ENCODE assay signal across 9 mouse cellular contexts in genomic region chr8:70898661-70899198, GRCm38 (mm10). TPM values are rescaled to one million over a fixed set of nuclear protein-coding genes. Genes with fewer than 3 reads are reported as not detected.
DNase-seq lines count a peak whose midpoint lies in the region; ATAC-seq and TF ChIP-seq lines count a peak whose summit lies in the region.
"Had no signal": no experiment of that assay in that cellular context is flagged by ENCODE, and none has a peak within 500 bp of the region (broad histone marks: within the 10 kb centered on the region; RNA-seq: fewer than 3 reads in every experiment).

No protein-coding gene starts in this region.

- 49% methylated on average over 2 of the region's 2 CpGs for WGBS in kidney, embryonic 16.5 days
- WGBS in hindbrain, embryonic 11.5 days: 48% methylated on average over 2 of the region's 2 CpGs
- WGBS in midbrain, embryonic 12.5 days: 70% methylated on average over 2 of the region's 2 CpGs

- peak overlapping the region; percentile 90 for H3K9ac ChIP-seq in kidney, embryonic 16.5 days (replicated peaks; ENCODE audit: low read length)
- peak overlapping the region; percentile 93 for H3K9ac ChIP-seq in MEL (ENCODE audit: control insufficient read depth, low read depth, low read length, poor library complexity, severe bottlenecking)
- H3K9ac ChIP-seq in hindbrain, embryonic 11.5 days (ENCODE audit: low read depth, low read length): peak overlapping the region; percentile 75
- peak overlapping the region; percentile 59; the same call in 1 of the 2 replicates for H3K9ac ChIP-seq in midbrain, embryonic 12.5 days (replicated peaks)

- peaks cover 15% of the 10 kb centered on the region for H3K4me1 ChIP-seq in kidney, embryonic 16.5 days (ENCODE audit: insufficient read depth, low read length)
- H3K4me1 ChIP-seq in MEL (ENCODE audit: control insufficient read depth in 1 of 2, insufficient read depth in 2 of 2, low read length in 2 of 2): peaks cover 4 to 11% of the 10 kb centered on the region in 2 experiments; a peak in 3 of 4 replicates
- H3K4me1 ChIP-seq in hindbrain, embryonic 11.5 days (replicated peaks; ENCODE audit: control insufficient read depth, insufficient read depth, low read length): peaks cover 6% of the 10 kb centered on the region; the same call in 1 of the 2 replicates
- peaks cover 14% of the 10 kb centered on the region for H3K4me1 ChIP-seq in midbrain, embryonic 12.5 days

- H3K36me3 ChIP-seq in kidney, embryonic 16.5 days (ENCODE audit: insufficient read depth, low read length): peaks cover 22% of the 10 kb centered on the region
- peaks cover 7 to 17% of the 10 kb centered on the region in 2 experiments; a peak in 3 of 4 replicates for H3K36me3 ChIP-seq in MEL (ENCODE audit: control insufficient read depth in 1 of 2, insufficient read depth in 2 of 2, low read length in 2 of 2)
- H3K36me3 ChIP-seq in hindbrain, embryonic 11.5 days (ENCODE audit: control insufficient read depth, insufficient read depth, low read length): no peaks in the 10 kb centered on the region; the same call in 1 of the 2 replicates
- H3K36me3 ChIP-seq in midbrain, embryonic 12.5 days: peaks cover 21% of the 10 kb centered on the region

- TF ChIP-seq EP300 in MEL (IDR thresholded peaks at IDR 0.05; ENCODE audit: low read depth in 1 of 2, low read length in 2 of 2): no peak

- ATAC-seq in kidney, embryonic 16.5 days (ENCODE audit: low FRiP score, low TSS enrichment): no peak
- no peak for ATAC-seq in hindbrain, embryonic 11.5 days (ENCODE audit: low FRiP score)
- ATAC-seq in midbrain, embryonic 12.5 days (ENCODE audit: low FRiP score, low read depth): no peak
- ATAC-seq in inflammation-experienced regulatory T-cells, adult 6 months: no peak

- no peak for DNase-seq in kidney, adult 9 months
- peak; percentile 62 for DNase-seq in MEL (ENCODE audit: low read depth, low spot score)
- no peak for DNase-seq in hindbrain, embryonic 11.5 days (ENCODE audit: low spot score)
- no peak for DNase-seq in left cerebral cortex, adult 11 months (ENCODE audit: low spot score)
- no peak for DNase-seq in adrenal gland, postnatal 25 days

- no peak for TF ChIP-seq RAD21 in MEL (IDR thresholded peaks at IDR 0.05; ENCODE audit: low read depth, low read length)

- no peaks in the 10 kb centered on the region for H3K27me3 ChIP-seq in kidney, embryonic 16.5 days (ENCODE audit: insufficient read depth, low read length)
- no peaks in the 10 kb centered on the region for H3K27me3 ChIP-seq in MEL (ENCODE audit: control insufficient read depth in 1 of 2, insufficient read depth in 2 of 2, low read length in 2 of 2)
- 0 out of 2 replicates have a peak, but pooled peaks cover 2% of the 10 kb centered on the region for H3K27me3 ChIP-seq in hindbrain, embryonic 11.5 days (ENCODE audit: control insufficient read depth, insufficient read depth, low read length)
- H3K27me3 ChIP-seq in midbrain, embryonic 12.5 days: peaks cover 36% of the 10 kb centered on the region

- peaks cover 19% of the 10 kb centered on the region for H3K79me2 ChIP-seq in MEL (ENCODE audit: control insufficient read depth, insufficient read depth, low read length, poor library complexity)

- TF ChIP-seq POLR2A in MEL (IDR thresholded peaks at IDR 0.05; ENCODE audit: control insufficient read depth in 1 of 2, insufficient read depth in 1 of 2, low read depth in 1 of 2, low read length in 2 of 2, poor library complexity in 1 of 2): no peak

- H3K4me3 ChIP-seq in kidney, embryonic 16.5 days (ENCODE audit: low read length): no peak overlapping the region
- H3K4me3 ChIP-seq in MEL (ENCODE audit: control insufficient read depth in 1 of 2, insufficient read depth in 1 of 2, low read depth in 2 of 2, low read length in 2 of 2): peak overlapping the region; percentile 74 to 85
- H3K4me3 ChIP-seq in hindbrain, embryonic 11.5 days (ENCODE audit: low read depth, low read length): no peak overlapping the region
- 0 out of 2 replicates have a peak overlapping the region, but pooled peaks have one; percentile 88 for H3K4me3 ChIP-seq in midbrain, embryonic 12.5 days

- no peak; a peak in 1 of 6 replicates for TF ChIP-seq CTCF in MEL (IDR thresholded peaks at IDR 0.05 in 2 of 3, conservative IDR thresholded peaks at IDR 0.05 in 1 of 3; ENCODE audit: control insufficient read depth in 1 of 3, insufficient read depth in 1 of 3, low read depth in 2 of 3, low read length in 3 of 3, poor library complexity in 1 of 3, severe bottlenecking in 1 of 3)

- no peak overlapping the region for H3K4me2 ChIP-seq in kidney, embryonic 16.5 days (replicated peaks; ENCODE audit: low read depth, low read length)
- no peak overlapping the region for H3K4me2 ChIP-seq in hindbrain, embryonic 11.5 days (replicated peaks; ENCODE audit: low read depth, low read length)
- no peak overlapping the region for H3K4me2 ChIP-seq in midbrain, embryonic 12.5 days (replicated peaks)

- H3K9me3 ChIP-seq in kidney, embryonic 16.5 days (ENCODE audit: low read length): no peaks in the 10 kb centered on the region
- H3K9me3 ChIP-seq in MEL (replicated peaks; ENCODE audit: insufficient read depth, low read length): no peaks in the 10 kb centered on the region
- H3K9me3 ChIP-seq in hindbrain, embryonic 11.5 days (ENCODE audit: control insufficient read depth, low read length): no peaks in the 10 kb centered on the region
- no peaks in the 10 kb centered on the region for H3K9me3 ChIP-seq in midbrain, embryonic 12.5 days

- no peak overlapping the region for H3K27ac ChIP-seq in kidney, embryonic 16.5 days (ENCODE audit: low read length)
- peak overlapping the region; percentile 62 for H3K27ac ChIP-seq in MEL (ENCODE audit: control insufficient read depth, low read depth, low read length)
- H3K27ac ChIP-seq in hindbrain, embryonic 11.5 days (ENCODE audit: low read depth, low read length): no peak overlapping the region
- H3K27ac ChIP-seq in midbrain, embryonic 12.5 days (replicated peaks): no peak overlapping the region

TF ChIP-seq in MEL, 35 proteins besides CTCF, POLR2A, EP300 and RAD21:
- TF ChIP-seq POLR2AphosphoS5 (IDR thresholded peaks at IDR 0.05; ENCODE audit: borderline replicate concordance, low read depth, low read length): no peak
- TF ChIP-seq ELF1 (IDR thresholded peaks at IDR 0.05; ENCODE audit: low read depth, low read length): peak; percentile 41; the same call in 1 of the 2 replicates

RNA-seq across cellular contexts. Expression of gene Rpl18a, which starts 1.5 kb away (rescaled TPM):
- 4,081 and 4,203 TPM in 2 replicates for polyA plus RNA-seq in kidney, embryonic 16.5 days (2015; fragmentation: Nextera tagmentation; extraction: Ambion mirVana)
- total RNA-seq in MEL (2012; rRNA removed): 4,999 and 5,671 TPM in 2 replicates
- 1,000 to 10,000 TPM in 1 of 2 experiments, not detected in 1; 5,399 TPM for polyA plus RNA-seq in MEL (2012; ENCODE audit: insufficient read depth in 1 of 2, insufficient read length in 2 of 2, low read depth in 1 of 2, low replicate concordance in 2 of 2, missing spikeins in 1 of 2)
- polyA plus RNA-seq in hindbrain, embryonic 11.5 days (2014; fragmentation: Nextera tagmentation; extraction: Ambion mirVana): 3,048 and 3,182 TPM in 2 replicates
- 2,550 and 2,750 TPM in 2 replicates for polyA plus RNA-seq in midbrain, embryonic 12.5 days (2016; fragmentation: Nextera tagmentation; extraction: Ambion mirVana)
- polyA plus RNA-seq in inflammation-experienced regulatory T-cells, adult 6 months (2017; shearing (Covaris generic)): over 10,000 TPM in 2 of 3 experiments, 1,000 to 10,000 TPM in 1; 6,080 to 11,053 (median 10,917) TPM
- total RNA-seq in adrenal gland, postnatal 25 days (2021): 1,315 and 1,410 TPM in 2 replicates

RNA-seq across cellular contexts. Expression of gene Slc5a5, which starts 6.2 kb away (rescaled TPM):
- polyA plus RNA-seq in kidney, embryonic 16.5 days (2015; fragmentation: Nextera tagmentation; extraction: Ambion mirVana): 0.22 and 0.28 TPM in 2 replicates
- 0.12 and 0.13 TPM in 2 replicates for total RNA-seq in MEL (2012; rRNA removed)
- under 1 TPM in 1 of 2 experiments, not detected in 1; 0.36 TPM for polyA plus RNA-seq in MEL (2012; ENCODE audit: insufficient read depth in 1 of 2, insufficient read length in 2 of 2, low read depth in 1 of 2, low replicate concordance in 2 of 2, missing spikeins in 1 of 2)
- 0.47 and 0.71 TPM in 2 replicates for polyA plus RNA-seq in hindbrain, embryonic 11.5 days (2014; fragmentation: Nextera tagmentation; extraction: Ambion mirVana)
- 0.55 and 0.69 TPM in 2 replicates for polyA plus RNA-seq in midbrain, embryonic 12.5 days (2016; fragmentation: Nextera tagmentation; extraction: Ambion mirVana)
- not detected for polyA plus RNA-seq in inflammation-experienced regulatory T-cells, adult 6 months (2017; shearing (Covaris generic))
- total RNA-seq in adrenal gland, postnatal 25 days (2021): 0.09 TPM in 1 of 2 replicates, not detected in the other
- total RNA-seq: gastrocnemius, postnatal 4 days had no signal

RNA-seq across cellular contexts. Expression of gene Map1s, which starts 7.0 kb away (rescaled TPM):
- polyA plus RNA-seq in kidney, embryonic 16.5 days (2015; fragmentation: Nextera tagmentation; extraction: Ambion mirVana): 56.9 and 63.1 TPM in 2 replicates
- total RNA-seq in MEL (2012; rRNA removed): 41.0 and 53.3 TPM in 2 replicates
- 10 to 100 TPM in 1 of 2 experiments, not detected in 1; 51.0 TPM for polyA plus RNA-seq in MEL (2012; ENCODE audit: insufficient read depth in 1 of 2, insufficient read length in 2 of 2, low read depth in 1 of 2, low replicate concordance in 2 of 2, missing spikeins in 1 of 2)
- polyA plus RNA-seq in hindbrain, embryonic 11.5 days (2014; fragmentation: Nextera tagmentation; extraction: Ambion mirVana): 32.3 and 34.3 TPM in 2 replicates
- polyA plus RNA-seq in midbrain, embryonic 12.5 days (2016; fragmentation: Nextera tagmentation; extraction: Ambion mirVana): 58.4 and 61.0 TPM in 2 replicates
- 10 to 100 TPM; 13.9 to 16.7 (median 13.9) TPM for polyA plus RNA-seq in inflammation-experienced regulatory T-cells, adult 6 months (2017; shearing (Covaris generic))
- total RNA-seq in adrenal gland, postnatal 25 days (2021): 26.3 and 42.6 TPM in 2 replicates

RNA-seq across cellular contexts. Expression of gene Ccdc124, which starts 25.0 kb away (rescaled TPM):
- 114 and 119 TPM in 2 replicates for polyA plus RNA-seq in kidney, embryonic 16.5 days (2015; fragmentation: Nextera tagmentation; extraction: Ambion mirVana)
- total RNA-seq in MEL (2012; rRNA removed): 47.5 and 47.6 TPM in 2 replicates
- polyA plus RNA-seq in MEL (2012; ENCODE audit: insufficient read depth in 1 of 2, insufficient read length in 2 of 2, low read depth in 1 of 2, low replicate concordance in 2 of 2, missing spikeins in 1 of 2): 10 to 100 TPM in 1 of 2 experiments, not detected in 1; 87.1 TPM
- polyA plus RNA-seq in hindbrain, embryonic 11.5 days (2014; fragmentation: Nextera tagmentation; extraction: Ambion mirVana): 162 and 173 TPM in 2 replicates
- 145 and 152 TPM in 2 replicates for polyA plus RNA-seq in midbrain, embryonic 12.5 days (2016; fragmentation: Nextera tagmentation; extraction: Ambion mirVana)
- polyA plus RNA-seq in inflammation-experienced regulatory T-cells, adult 6 months (2017; shearing (Covaris generic)): 100 to 1,000 TPM in 1 of 3 experiments, 10 to 100 TPM in 2; 54.2 to 120 (median 63.1) TPM
- 54.6 and 57.5 TPM in 2 replicates for total RNA-seq in adrenal gland, postnatal 25 days (2021)

RNA-seq across cellular contexts. Expression of gene Kcnn1, which starts 35.7 kb away (rescaled TPM):
- 2.9 and 4.9 TPM in 2 replicates for polyA plus RNA-seq in kidney, embryonic 16.5 days (2015; fragmentation: Nextera tagmentation; extraction: Ambion mirVana)
- 7.3 and 8.9 TPM in 2 replicates for total RNA-seq in MEL (2012; rRNA removed)
- polyA plus RNA-seq in MEL (2012; ENCODE audit: insufficient read depth in 1 of 2, insufficient read length in 2 of 2, low read depth in 1 of 2, low replicate concordance in 2 of 2, missing spikeins in 1 of 2): 10 to 100 TPM in 1 of 2 experiments, not detected in 1; 10.7 TPM
- polyA plus RNA-seq in hindbrain, embryonic 11.5 days (2014; fragmentation: Nextera tagmentation; extraction: Ambion mirVana): 10.7 and 12.2 TPM in 2 replicates
- polyA plus RNA-seq in midbrain, embryonic 12.5 days (2016; fragmentation: Nextera tagmentation; extraction: Ambion mirVana): 27.4 TPM in 2 replicates
- not detected for polyA plus RNA-seq in inflammation-experienced regulatory T-cells, adult 6 months (2017; shearing (Covaris generic))
- total RNA-seq in adrenal gland, postnatal 25 days (2021): 2.2 and 3.3 TPM in 2 replicates

Comparison
In these comparisons a context has a peak if more than half of its experiments do, and no peak if none do; other contexts are left out.
1. H3K4me3 ChIP-seq: peak in MEL (2 of 2) and midbrain, embryonic 12.5 days (single experiment); none in kidney, embryonic 16.5 days (single experiment) and hindbrain, embryonic 11.5 days (single experiment).
2. Peak in every context shown above with its lines, with median percentiles within 50 percentile points of each other: H3K9ac ChIP-seq.